Mouse (Mus musculus) gastrocnemius, postnatal 4 days (tissue): ENCODE data around the gene Atp6v0d1. TPM values are rescaled to one million over a fixed set of nuclear protein-coding genes. Genes with fewer than 3 reads are reported as not detected.
A peak's percentile ranks its signal among the peaks of the same experiment; 100 is the strongest.

Experiments
- DNase-seq, 2 experiments: peaks; one replicate each; pipeline ENCODE4 v3.0.0; 2021 to 2022; ENCODE audit warnings: low spot score in 2 of 2, mixed read lengths in 2 of 2
- microRNA-seq: library from miRNA; unstranded; fragments of <30 nt; microRNA quantifications from one replicate; pipeline ENCODE4 v1.2.0, GENCODE M21; 2021
- total RNA-seq, 2 experiments: library from RNA; stranded (reverse); gene quantifications; 2 replicates each; pipeline ENCODE4 v1.2.3; 2021

The Atp6v0d1 gene
- total RNA-seq, 2 experiments from 2014 or later = 71.8 to 71.9 TPM

DNA sequence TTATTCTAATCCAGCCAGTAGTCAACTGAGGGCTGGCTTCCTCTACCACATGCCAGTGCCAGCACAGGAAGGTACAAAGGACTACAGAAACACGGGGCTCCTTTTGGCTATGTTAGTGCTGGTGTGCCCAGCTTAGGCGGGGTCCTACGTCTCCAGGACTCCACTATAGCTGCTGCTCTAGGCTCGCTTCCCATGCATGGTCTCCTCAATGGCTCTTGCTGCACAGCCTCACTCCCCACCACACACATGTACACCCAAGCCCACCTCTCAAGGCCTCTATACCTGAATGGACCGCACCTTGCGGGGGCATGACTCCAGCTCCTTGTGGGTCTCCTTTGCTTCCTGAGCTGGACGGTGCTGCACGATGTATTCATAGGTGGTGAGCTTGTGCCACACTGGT lies 90.1 kb downstream of the Atp6v0d1 start:
- DNase-seq = no peak

DNA sequence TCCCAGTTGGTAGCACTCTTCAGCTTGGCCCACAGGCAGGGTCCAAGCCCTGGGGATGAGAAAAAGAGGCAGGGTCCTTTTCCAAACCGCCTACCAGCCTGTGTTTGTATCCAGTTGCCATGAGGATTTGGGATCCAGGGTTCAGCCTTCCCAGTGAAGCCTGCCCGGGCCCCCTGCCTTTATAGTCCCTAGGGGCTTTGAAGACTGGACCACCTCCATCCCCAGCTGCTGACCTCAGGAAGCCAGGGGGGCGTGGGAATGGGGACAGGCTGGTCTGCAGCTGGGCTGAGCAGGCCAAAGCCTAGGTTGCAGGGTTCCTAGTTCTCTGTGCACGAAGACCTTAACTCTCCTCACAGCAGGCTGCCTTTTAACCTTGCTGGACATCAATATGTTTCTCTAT lies 90.6 kb downstream of the Atp6v0d1 start:
- DNase-seq = peak in 1 of 2 experiments; percentile 74

DNA sequence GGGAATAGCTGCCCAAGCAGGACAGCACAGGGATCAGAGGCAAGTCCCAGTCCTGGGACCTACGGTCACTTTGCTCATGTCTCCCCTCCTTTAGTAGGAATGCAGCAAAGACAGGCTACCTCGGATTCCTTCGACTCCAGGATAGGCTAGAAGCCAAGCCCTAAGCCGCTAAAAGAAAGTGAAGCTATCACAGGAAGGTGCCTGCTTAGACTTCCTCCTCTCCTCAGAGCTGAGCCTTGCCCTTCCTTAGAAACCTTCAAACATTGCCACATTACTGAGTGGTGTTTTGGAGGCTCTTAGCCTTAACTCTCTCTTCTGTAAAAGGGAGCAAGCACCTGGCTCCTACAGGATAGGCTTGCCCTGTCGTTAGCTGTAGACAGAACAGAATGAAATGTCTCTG lies 91.2 kb downstream of the Atp6v0d1 start:
- DNase-seq = no peak

Small RNA genes within 50 kb of the gene (microRNA-seq; reads per million reads assigned to microRNA genes)
- 0.63 reads per million for gene Mir1966

Other genes starting within 250 kb of the Atp6v0d1 start
- 1 to 10 TPM; 3.6 to 4.1 TPM for gene Lrrc29, start 239.8 kb downstream of the Atp6v0d1 start, total RNA-seq
- 10 to 100 TPM; 28.7 to 29.5 TPM for gene Tmem208, start 239.7 kb downstream of the Atp6v0d1 start, total RNA-seq
- gene Fhod1, start 218.1 kb downstream of the Atp6v0d1 start, total RNA-seq = 10 to 100 TPM; 12.4 to 14.2 TPM
- 1 to 10 TPM; 4.0 to 4.2 TPM for gene Slc9a5, start 217.2 kb downstream of the Atp6v0d1 start, total RNA-seq
- gene Plekhg4, start 192.8 kb downstream of the Atp6v0d1 start, total RNA-seq = under 1 TPM; 0.17 to 0.26 TPM
- gene Kctd19, start 152.5 kb downstream of the Atp6v0d1 start, total RNA-seq = not detected
- 1 to 10 TPM; 1.6 to 1.7 TPM for gene Lrrc36, start 152.5 kb downstream of the Atp6v0d1 start, total RNA-seq
- gene Tppp3, start 94.5 kb downstream of the Atp6v0d1 start, total RNA-seq = 100 to 1,000 TPM; 527 to 572 TPM
- 10 to 100 TPM; 21.0 to 21.6 TPM for gene Zdhhc1, start 69.1 kb downstream of the Atp6v0d1 start, total RNA-seq
- 10 to 100 TPM; 13.3 to 14.8 TPM for gene Hsd11b2, start 47.3 kb downstream of the Atp6v0d1 start, total RNA-seq
- 10 to 100 TPM; 31.9 to 32.4 TPM for gene Ripor1, start 39.2 kb upstream of the Atp6v0d1 start, total RNA-seq
- gene Ctcf, start 70.5 kb upstream of the Atp6v0d1 start, total RNA-seq = 10 to 100 TPM; 57.4 to 58.4 TPM
- under 1 TPM in 1 of 2 experiments, not detected in 1; 0.59 TPM for gene Agrp, start 71.3 kb upstream of the Atp6v0d1 start, total RNA-seq
- gene Carmil2, start 120.2 kb upstream of the Atp6v0d1 start, total RNA-seq = under 1 TPM; 0.26 to 0.74 TPM
- gene Acd, start 135.1 kb upstream of the Atp6v0d1 start, total RNA-seq = 10 to 100 TPM; 23.1 to 24.0 TPM
- gene Pard6a, start 135.1 kb upstream of the Atp6v0d1 start, total RNA-seq = 1 to 10 TPM; 7.4 to 7.5 TPM
- gene 4933405L10Rik, start 141.6 kb upstream of the Atp6v0d1 start, total RNA-seq = not detected
- gene Enkd1, start 142.2 kb upstream of the Atp6v0d1 start, total RNA-seq = 1 to 10 TPM; 4.4 to 5.1 TPM
- gene Gfod2, start 192.6 kb upstream of the Atp6v0d1 start, total RNA-seq = 1 to 10 TPM; 5.2 to 6.0 TPM